Mouse (Mus musculus) hindbrain, embryonic 14.5 days (tissue): ENCODE measurements around the gene Cxcl10. TPM values are rescaled to one million over a fixed set of nuclear protein-coding genes. Genes with fewer than 3 reads are reported as not detected.

Experiments used
- ATAC-seq: fragments of 200-750 bp; cut with Nextera tagmentation; 2 replicates; pipeline ENCODE4 v1.8.0; 2017; ENCODE audit warnings: moderate number of reproducible peaks, mild to moderate bottlenecking, moderate TSS enrichment, moderate library complexity; ENCODE audit not compliant: low FRiP score
- DNase-seq: peaks from one replicate; pipeline ENCODE4 v3.0.0-alpha.2; 2015; ENCODE audit warnings: low spot score
- H3K27ac ChIP-seq: fragments of 300-500 bp; sonication (generic); 2 replicates; pipeline ENCODE4 v1.5.1; 2014; ENCODE audit warnings: mild to moderate bottlenecking, moderate library complexity
- H3K27me3 ChIP-seq: fragments of 300-500 bp; sonication (generic); 2 replicates; pipeline ENCODE4 v1.6.1; 2014; ENCODE audit warnings: mild to moderate bottlenecking, low read length, mixed read lengths; ENCODE audit not compliant: control insufficient read depth, insufficient read depth
- H3K36me3 ChIP-seq: fragments of 300-500 bp; sonication (generic); replicated peaks from 2 replicates; pipeline ENCODE4 v1.6.1; 2014; ENCODE audit not compliant: control insufficient read depth, insufficient read depth
- H3K4me1 ChIP-seq: fragments of 300-500 bp; sonication (generic); replicated peaks from 2 replicates; pipeline ENCODE4 v1.6.1; 2014; ENCODE audit warnings: antibody characterized with exemption, low read length, mixed read lengths; ENCODE audit not compliant: control insufficient read depth, insufficient read depth
- H3K4me2 ChIP-seq: fragments of 300-500 bp; sonication (generic); replicated peaks from 2 replicates; pipeline ENCODE4 v1.6.1; 2014; ENCODE audit warnings: mild to moderate bottlenecking, moderate library complexity
- H3K4me3 ChIP-seq: fragments of 300-500 bp; sonication (generic); replicated peaks from 2 replicates; pipeline ENCODE4 v1.5.1; 2014; ENCODE audit warnings: mild to moderate bottlenecking, low read length
- H3K9ac ChIP-seq: fragments of 300-500 bp; sonication (generic); 2 replicates; pipeline ENCODE4 v1.6.1; 2014
- H3K9me3 ChIP-seq: fragments of 300-500 bp; sonication (generic); 2 replicates; pipeline ENCODE4 v1.6.1; 2016; ENCODE audit warnings: low read length; ENCODE audit not compliant: control insufficient read depth
- WGBS: fragments of 180-500 bp; shearing (Covaris S2); extraction: QIAGEN DNeasy Blood & Tissue Kit; methylation state at CpG from one replicate; pipeline ENCODE4 v1.1.7; 2014; 5-methylcytosine and 5-hydroxymethylcytosine counted together
- polyA plus RNA-seq: library from polyadenylated mRNA; unstranded; fragments of >200 nt; fragmentation: Nextera tagmentation; extraction: Ambion mirVana; gene quantifications from 2 replicates; pipeline ENCODE4 v1.2.1, GENCODE M21; 2014

Gene Cxcl10
- polyA plus RNA-seq, 1 experiment from 2014 or later = 0.24 TPM

GRCm38 (mm10) chr5:92386643-92387042 is 38.0 kb upstream of the Cxcl10 start:
- Histone ChIP-seq H3K27me3 (peaks cover 4% of the 10 kb centered on the region), H3K4me1 (0 out of 2 replicates have a peak, but pooled peaks cover 3% of the 10 kb centered on the region), H3K9ac (no peak overlapping the region), H3K36me3 (no peaks in the 10 kb centered on the region), H3K27ac (no peak overlapping the region), H3K4me3 (no peak overlapping the region), H3K9me3 (no peaks in the 10 kb centered on the region), H3K4me2 (no peak overlapping the region)
- DNase-seq (no peak), ATAC-seq (no peak)
- WGBS = 42% methylated on average over 6 of the region's 6 CpGs

- DNase-seq = no peak
- no peaks in the 10 kb centered on the region for H3K27me3 ChIP-seq
- no peak overlapping the region for H3K4me3 ChIP-seq
- H3K4me2 ChIP-seq = no peak overlapping the region
- no peak for ATAC-seq
- H3K36me3 ChIP-seq = no peaks in the 10 kb centered on the region
- 0 out of 2 replicates have a peak, but pooled peaks cover 3% of the 10 kb centered on the region for H3K4me1 ChIP-seq
- no peaks in the 10 kb centered on the region for H3K9me3 ChIP-seq
- H3K9ac ChIP-seq = no peak overlapping the region
- H3K27ac ChIP-seq = no peak overlapping the region
- 93% methylated on average over 5 of the region's 5 CpGs for WGBS
These were observed 37.4 kb upstream of the Cxcl10 start for GRCm38 (mm10) chr5:92386102-92386501.

GRCm38 (mm10) chr5:92384855-92385254 is 36.2 kb upstream of the Cxcl10 start:
- H3K4me2 ChIP-seq = no peak overlapping the region
- no peak overlapping the region for H3K4me3 ChIP-seq
- 45% methylated on average over 7 of the region's 7 CpGs for WGBS
- H3K27ac ChIP-seq = no peak overlapping the region
- H3K9me3 ChIP-seq = no peaks in the 10 kb centered on the region
- no peak for ATAC-seq
- H3K36me3 ChIP-seq = no peaks in the 10 kb centered on the region
- H3K4me1 ChIP-seq = 0 out of 2 replicates have a peak, but pooled peaks cover 3% of the 10 kb centered on the region
- H3K27me3 ChIP-seq = no peaks in the 10 kb centered on the region
- no peak for DNase-seq
- H3K9ac ChIP-seq = no peak overlapping the region

DNA sequence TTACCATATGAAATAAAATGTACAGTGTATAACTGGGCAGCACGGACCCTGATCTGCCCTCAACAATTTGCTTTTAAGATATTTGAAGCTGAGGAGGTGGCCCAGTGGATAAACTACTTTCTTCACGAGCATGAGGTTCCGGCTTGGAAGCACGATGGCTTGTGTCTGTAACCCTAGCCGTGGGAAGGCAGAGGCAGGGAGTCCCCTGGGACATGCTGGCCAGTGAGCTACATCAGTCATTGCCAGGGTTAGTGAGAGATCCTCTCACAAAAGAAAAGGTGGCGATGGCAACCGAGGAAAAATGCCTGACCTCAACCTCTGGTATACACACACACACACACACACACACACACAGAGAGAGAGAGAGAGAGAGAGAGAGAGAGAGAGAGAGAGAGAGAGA is 35.1 kb upstream of the Cxcl10 start:
- Histone ChIP-seq H3K27me3 (no peaks in the 10 kb centered on the region), H3K9ac (no peak overlapping the region), H3K27ac (no peak overlapping the region), H3K36me3 (no peaks in the 10 kb centered on the region), H3K4me1 (0 out of 2 replicates have a peak, but pooled peaks cover 3% of the 10 kb centered on the region), H3K4me2 (no peak overlapping the region), H3K4me3 (no peak overlapping the region), H3K9me3 (no peaks in the 10 kb centered on the region)
- WGBS = 31% methylated on average over 7 of the region's 7 CpGs
- ATAC-seq (no peak), DNase-seq (no peak)

- Histone ChIP-seq H3K36me3 (no peaks in the 10 kb centered on the region), H3K27me3 (no peaks in the 10 kb centered on the region), H3K4me1 (0 out of 2 replicates have a peak, but pooled peaks cover 3% of the 10 kb centered on the region), H3K9ac (no peak overlapping the region), H3K9me3 (no peaks in the 10 kb centered on the region), H3K27ac (no peak overlapping the region), H3K4me2 (no peak overlapping the region), H3K4me3 (no peak overlapping the region)
- ATAC-seq (0 out of 2 replicates have a peak, but pooled peaks have one; percentile 54), DNase-seq (no peak)
- 65% methylated on average over 9 of the region's 9 CpGs for WGBS
These were observed 33.6 kb upstream of the Cxcl10 start for GRCm38 (mm10) chr5:92382349-92382679.

- Histone ChIP-seq H3K9ac (no peak overlapping the region), H3K36me3 (no peaks in the 10 kb centered on the region), H3K27me3 (no peaks in the 10 kb centered on the region), H3K9me3 (no peaks in the 10 kb centered on the region), H3K4me1 (0 out of 2 replicates have a peak, but pooled peaks cover 3% of the 10 kb centered on the region), H3K4me3 (no peak overlapping the region), H3K4me2 (no peak overlapping the region), H3K27ac (no peak overlapping the region)
- DNase-seq (peak; percentile 91), ATAC-seq (peak; percentile 88)
- WGBS = 41% methylated on average over 12 of the region's 12 CpGs
These were observed 33.1 kb upstream of the Cxcl10 start for GRCm38 (mm10) chr5:92381550-92382348.

GRCm38 (mm10) chr5:92376795-92377405 is 28.2 kb upstream of the Cxcl10 start:
- ATAC-seq = no peak

DNA sequence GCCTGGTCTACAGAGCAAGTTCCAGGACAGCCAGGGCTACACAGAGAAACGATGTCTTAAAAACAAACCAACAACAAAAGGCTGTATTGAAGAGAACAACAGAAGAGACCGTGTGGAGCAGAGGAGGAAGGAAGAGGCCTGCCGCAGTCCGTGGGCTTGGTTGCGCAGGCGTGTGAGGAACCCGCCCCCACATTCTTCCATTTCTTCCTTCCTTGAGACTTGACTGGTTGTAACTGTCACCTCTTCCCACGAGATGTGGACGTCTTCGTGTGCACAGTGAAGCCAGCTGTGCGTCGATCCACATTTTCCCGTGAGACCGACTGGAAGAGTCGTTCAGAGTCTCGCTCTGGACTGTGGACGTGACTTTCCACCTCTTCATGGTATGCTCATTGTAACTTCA is 26.7 kb upstream of the Cxcl10 start:
- no peak overlapping the region for H3K9ac ChIP-seq
- WGBS = 90% methylated on average over 17 of the region's 17 CpGs
- no peak overlapping the region for H3K4me2 ChIP-seq

More at GRCm38 (mm10) chr5:92376795-92377405, 28.2 kb upstream of the Cxcl10 start:
- H3K36me3 ChIP-seq = no peaks in the 10 kb centered on the region
- no peaks in the 10 kb centered on the region for H3K27me3 ChIP-seq
- H3K4me1 ChIP-seq = no peaks in the 10 kb centered on the region
- no peak overlapping the region for H3K4me3 ChIP-seq
- H3K4me2 ChIP-seq = no peak overlapping the region
- 70% methylated on average over 13 of the region's 13 CpGs for WGBS
- DNase-seq = no peak
- H3K27ac ChIP-seq = no peak overlapping the region
- no peaks in the 10 kb centered on the region for H3K9me3 ChIP-seq
- H3K9ac ChIP-seq = no peak overlapping the region

GRCm38 (mm10) chr5:92374721-92375142 is 26.0 kb upstream of the Cxcl10 start:
- H3K4me1 ChIP-seq = no peaks in the 10 kb centered on the region
- WGBS = 67% methylated on average over 6 of the region's 6 CpGs
- no peaks in the 10 kb centered on the region for H3K27me3 ChIP-seq
- H3K36me3 ChIP-seq = no peaks in the 10 kb centered on the region
- no peak for ATAC-seq
- H3K27ac ChIP-seq = no peak overlapping the region
- H3K4me3 ChIP-seq = no peak overlapping the region
- no peak overlapping the region for H3K9ac ChIP-seq
- no peak overlapping the region for H3K4me2 ChIP-seq
- DNase-seq = no peak
- H3K9me3 ChIP-seq = no peaks in the 10 kb centered on the region

More for the DNA sequence above, 26.7 kb upstream of the Cxcl10 start:
- Histone ChIP-seq H3K36me3 (no peaks in the 10 kb centered on the region), H3K27me3 (no peaks in the 10 kb centered on the region), H3K27ac (no peak overlapping the region), H3K4me1 (no peaks in the 10 kb centered on the region), H3K9me3 (no peaks in the 10 kb centered on the region), H3K4me3 (no peak overlapping the region)
- ATAC-seq = no peak
- no peak for DNase-seq
